Mouse (Mus musculus) intestine, embryonic 16.5 days (tissue): ENCODE measurements at regions not wholly inside any gene's neighbourhood (a gene's known extent, or its start where the extent isn't known, plus 50 kb on each side); places are given as distances from the start of the nearest gene placed in this dataset.
A peak's percentile ranks its signal among the peaks of the same experiment; 100 is the strongest.

Experiments used
- ATAC-seq: fragments of 200-750 bp; cut with Nextera tagmentation; 2 replicates; pipeline ENCODE4 v1.8.0; 2017; ENCODE audit warnings: moderate TSS enrichment, moderate library complexity
- H3K27ac ChIP-seq: fragments of 300-500 bp; sonication (generic); 2 replicates; pipeline ENCODE4 v1.5.1; 2014; ENCODE audit warnings: mild to moderate bottlenecking, low read length
- H3K27me3 ChIP-seq: fragments of 300-500 bp; sonication (generic); replicated peaks from 2 replicates; pipeline ENCODE4 v1.6.1; 2014; ENCODE audit warnings: low read length, control low read depth, mixed read lengths; ENCODE audit not compliant: control insufficient read depth, insufficient read depth
- H3K36me3 ChIP-seq: fragments of 300-500 bp; sonication (generic); 2 replicates; pipeline ENCODE4 v1.6.1; 2014; ENCODE audit warnings: low read length, control low read depth; ENCODE audit not compliant: control insufficient read depth, insufficient read depth
- H3K4me1 ChIP-seq: fragments of 300-500 bp; sonication (generic); 2 replicates; pipeline ENCODE4 v1.6.1; 2014; ENCODE audit warnings: low read length, control low read depth, mixed read lengths; ENCODE audit not compliant: control insufficient read depth, insufficient read depth
- H3K4me2 ChIP-seq: fragments of 300-500 bp; sonication (generic); 2 replicates; pipeline ENCODE4 v1.6.1; 2014; ENCODE audit warnings: low read depth, low read length, control low read depth
- H3K4me3 ChIP-seq: fragments of 300-500 bp; sonication (generic); 2 replicates; pipeline ENCODE4 v1.5.1; 2014; ENCODE audit warnings: mild to moderate bottlenecking, low read length
- H3K9ac ChIP-seq: fragments of 300-500 bp; sonication (generic); 2 replicates; pipeline ENCODE4 v1.6.1; 2014; ENCODE audit warnings: low read depth, low read length
- H3K9me3 ChIP-seq: fragments of 300-500 bp; sonication (generic); 2 replicates; pipeline ENCODE4 v1.6.1; 2016; ENCODE audit warnings: low read length, control low read depth; ENCODE audit not compliant: control insufficient read depth
- whole genome bisulfite sequencing: fragments of 180-500 bp; shearing (Covaris S2); extraction: QIAGEN DNeasy Blood & Tissue Kit; methylation state at CpG from one replicate; pipeline ENCODE4 v1.1.7; 2014; 5-methylcytosine and 5-hydroxymethylcytosine counted together

GRCm38 (mm10) chr9:40608596-40608995 is 61.8 kb upstream of the Gm21915 start:
- Histone ChIP-seq H3K9me3 (no peaks in the 10 kb centered on the region), H3K27ac (no peak overlapping the region), H3K9ac (no peak overlapping the region), H3K4me3 (no peak overlapping the region), H3K27me3 (no peaks in the 10 kb centered on the region), H3K4me2 (no peak overlapping the region), H3K4me1 (no peaks in the 10 kb centered on the region), H3K36me3 (no peaks in the 10 kb centered on the region)
- ATAC-seq, result no peak
- WGBS, result 87% methylated on average over 14 of the region's 14 CpGs

- ATAC-seq, result no peak
- H3K9me3 ChIP-seq, result no peaks in the 10 kb centered on the region
- no peak overlapping the region for H3K4me2 ChIP-seq
- no peaks in the 10 kb centered on the region for H3K27me3 ChIP-seq
- no peak overlapping the region for H3K4me3 ChIP-seq
- no peaks in the 10 kb centered on the region for H3K4me1 ChIP-seq
- no peak overlapping the region for H3K27ac ChIP-seq
- 90% methylated on average over 18 of the region's 18 CpGs for WGBS
- no peaks in the 10 kb centered on the region for H3K36me3 ChIP-seq
- no peak overlapping the region for H3K9ac ChIP-seq
Observed at GRCm38 (mm10) chr9:40607941-40608340, 62.5 kb upstream of the Gm21915 start.

GRCm38 (mm10) chr9:40603521-40603920 is 66.9 kb upstream of the Gm21915 start:
- Histone ChIP-seq H3K9ac (no peak overlapping the region), H3K4me2 (no peak overlapping the region), H3K4me1 (no peaks in the 10 kb centered on the region), H3K27ac (no peak overlapping the region), H3K9me3 (no peaks in the 10 kb centered on the region), H3K4me3 (no peak overlapping the region), H3K27me3 (no peaks in the 10 kb centered on the region), H3K36me3 (no peaks in the 10 kb centered on the region)
- WGBS, result 70% methylated on average over 1 of the region's 1 CpGs
- ATAC-seq, result no peak

GRCm38 (mm10) chr9:40598431-40598831 is 67.2 kb upstream of the Gramd1b start:
- ATAC-seq, result no peak
- Histone ChIP-seq H3K36me3 (no peaks in the 10 kb centered on the region), H3K4me2 (no peak overlapping the region), H3K9ac (no peak overlapping the region), H3K9me3 (no peaks in the 10 kb centered on the region), H3K4me1 (no peaks in the 10 kb centered on the region), H3K4me3 (no peak overlapping the region), H3K27me3 (no peaks in the 10 kb centered on the region), H3K27ac (no peak overlapping the region)
- WGBS, result 73% methylated on average over 7 of the region's 7 CpGs

- H3K9ac ChIP-seq, result no peak overlapping the region
- no peak overlapping the region for H3K4me3 ChIP-seq
- H3K27me3 ChIP-seq, result no peaks in the 10 kb centered on the region
- 85% methylated on average over 2 of the region's 2 CpGs for WGBS
- no peak overlapping the region for H3K27ac ChIP-seq
- no peak for ATAC-seq
- no peaks in the 10 kb centered on the region for H3K36me3 ChIP-seq
- H3K4me2 ChIP-seq, result no peak overlapping the region
- H3K9me3 ChIP-seq, result no peaks in the 10 kb centered on the region
- H3K4me1 ChIP-seq, result no peaks in the 10 kb centered on the region
Observed at GRCm38 (mm10) chr9:40587421-40587820, 56.2 kb upstream of the Gramd1b start.

GRCm38 (mm10) chr9:40586581-40586980 is 55.4 kb upstream of the Gramd1b start:
- no peaks in the 10 kb centered on the region for H3K4me1 ChIP-seq
- H3K9ac ChIP-seq, result no peak overlapping the region
- WGBS, result 85% methylated on average over 7 of the region's 7 CpGs
- H3K4me3 ChIP-seq, result no peak overlapping the region
- no peaks in the 10 kb centered on the region for H3K36me3 ChIP-seq
- H3K9me3 ChIP-seq, result no peaks in the 10 kb centered on the region
- no peak overlapping the region for H3K4me2 ChIP-seq
- no peaks in the 10 kb centered on the region for H3K27me3 ChIP-seq
- ATAC-seq, result no peak
- no peak overlapping the region for H3K27ac ChIP-seq

GRCm38 (mm10) chr9:40583554-40583953 is 52.4 kb upstream of the Gramd1b start:
- WGBS, result 52% methylated on average over 11 of the region's 11 CpGs
- no peak overlapping the region for H3K4me2 ChIP-seq
- ATAC-seq, result 0 out of 2 replicates have a peak, but pooled peaks have one; percentile 40
- H3K4me1 ChIP-seq, result no peaks in the 10 kb centered on the region
- no peak overlapping the region for H3K9ac ChIP-seq
- no peak overlapping the region for H3K27ac ChIP-seq
- no peaks in the 10 kb centered on the region for H3K36me3 ChIP-seq
- no peak overlapping the region for H3K4me3 ChIP-seq
- no peaks in the 10 kb centered on the region for H3K27me3 ChIP-seq
- no peaks in the 10 kb centered on the region for H3K9me3 ChIP-seq

- Histone ChIP-seq H3K4me2 (no peak overlapping the region), H3K4me3 (no peak overlapping the region), H3K4me1 (no peaks in the 10 kb centered on the region), H3K9ac (no peak overlapping the region), H3K9me3 (no peaks in the 10 kb centered on the region), H3K27me3 (no peaks in the 10 kb centered on the region), H3K36me3 (no peaks in the 10 kb centered on the region), H3K27ac (no peak overlapping the region)
- no peak for ATAC-seq
- 85% methylated on average over 2 of the region's 2 CpGs for WGBS
Observed at GRCm38 (mm10) chr9:40581854-40582253, 50.7 kb upstream of the Gramd1b start.
